Mouse (Mus musculus) ZHBTc4 (cell line): ENCODE measurements at regions not wholly inside any gene's neighbourhood (a gene's known extent, or its start where the extent isn't known, plus 50 kb on each side); places are given as distances from the start of the nearest gene placed in this dataset.

Experiments
- DNase-seq: peaks from one replicate; pipeline ENCODE4 v3.0.0-alpha.2; 2011; ENCODE audit warnings: low read depth, low spot score

DNA sequence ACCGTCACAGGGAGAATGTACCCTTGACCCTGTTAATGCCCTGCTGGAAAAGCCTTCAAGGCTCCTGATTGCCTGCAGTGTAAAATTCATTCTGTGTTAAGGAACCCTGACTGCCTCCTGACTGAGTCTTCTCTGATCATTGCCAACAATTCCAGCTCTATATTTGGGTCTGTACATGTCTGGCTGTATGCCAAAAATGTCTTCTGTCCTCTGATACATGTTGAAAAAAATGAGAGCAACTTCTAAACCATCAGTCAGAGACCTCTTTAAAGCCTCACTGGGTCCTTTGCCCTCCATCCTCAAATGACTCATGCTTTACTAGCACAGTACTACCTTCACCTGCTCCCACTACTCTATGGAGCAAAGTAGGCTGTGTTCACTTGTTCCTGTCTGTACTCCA is 408.3 kb downstream of the Nbas start:
- no peak for DNase-seq

DNA sequence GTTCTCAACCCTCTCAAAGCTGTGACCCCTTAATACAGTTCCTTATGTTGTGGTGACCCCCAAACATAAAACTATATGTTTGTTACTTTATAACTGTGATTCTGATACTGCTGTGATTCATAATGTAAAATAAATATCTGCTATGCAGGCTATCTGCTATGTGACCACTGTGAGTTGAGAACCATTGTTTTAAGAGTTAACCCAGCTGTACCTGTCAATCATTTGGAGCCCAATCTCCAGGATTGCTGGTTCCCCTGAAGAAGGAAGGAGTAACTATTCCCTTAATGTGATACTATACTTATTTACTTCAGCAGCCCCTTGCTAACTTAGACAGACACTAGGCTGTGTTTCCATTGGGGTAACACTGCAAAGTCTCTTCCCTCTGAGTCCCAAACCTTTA is 400.5 kb downstream of the Nbas start:
- DNase-seq = no peak

DNA sequence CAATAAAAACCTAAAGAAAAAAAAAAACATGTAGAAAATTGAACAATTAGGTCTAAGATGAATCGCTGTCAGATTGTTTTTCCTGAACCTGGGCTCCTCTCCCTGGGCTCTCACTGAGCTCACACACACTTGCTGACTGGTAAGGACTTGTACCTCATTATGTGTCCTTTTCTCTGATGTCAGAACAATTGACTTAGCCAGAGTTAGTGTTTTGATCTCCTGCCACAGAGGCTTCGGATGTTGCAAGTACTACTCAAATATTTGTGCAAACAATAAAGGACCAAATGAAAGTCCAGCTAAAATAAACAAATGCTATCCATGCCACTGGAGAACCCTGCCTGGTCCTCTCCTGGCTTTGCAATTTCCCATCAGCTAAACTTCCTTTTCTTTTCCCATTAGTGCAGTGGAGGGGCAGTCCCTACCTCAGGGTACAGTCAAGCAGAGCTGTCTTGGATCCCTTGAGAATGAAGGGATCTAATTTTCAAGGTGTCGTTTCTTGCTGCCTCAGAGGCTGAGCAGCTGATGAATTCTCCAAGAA is 399.6 kb downstream of the Nbas start:
- no peak for DNase-seq

DNA sequence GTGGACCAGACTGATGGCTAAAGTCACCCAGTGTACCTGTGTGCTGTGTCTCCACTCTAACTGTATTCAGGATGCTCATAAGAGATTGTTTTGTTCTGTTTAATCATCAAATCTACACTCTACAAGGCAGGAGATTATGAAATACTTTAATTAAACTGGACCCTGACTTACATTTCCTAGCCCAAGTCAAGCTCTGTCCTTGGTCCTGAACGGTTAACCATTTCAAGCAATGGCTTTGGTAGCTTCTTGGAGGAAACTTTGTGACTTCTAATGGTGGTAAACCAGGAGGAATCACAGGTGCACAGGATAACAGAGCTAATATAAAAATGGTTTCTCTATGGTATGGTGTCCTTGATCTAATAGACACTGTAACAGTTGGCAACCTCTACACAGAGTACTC is 370.4 kb downstream of the Nbas start:
- DNase-seq = peak; percentile 44
